Mouse (Mus musculus) CD4-positive, CD25-positive, alpha-beta regulatory T cell, adult 4 months (primary cell): Measurements from ENCODE around the gene D630039A03Rik. TPM values are rescaled to one million over a fixed set of nuclear protein-coding genes. Genes with fewer than 3 reads are reported as not detected.
A peak's percentile ranks its signal among the peaks of the same experiment; 100 is the strongest.
"Not testable (repeated sequence)": the region's sequence is repeated elsewhere in the genome, so short reads cannot be mapped to it uniquely, and the experiment has no call there.

Source experiments
- ATAC-seq: one replicate; pipeline ENCODE4 v1.8.0; 2017
- polyA plus RNA-seq, 2 experiments: library from polyadenylated mRNA; unstranded; fragments of 100-300 nt; shearing (Covaris generic); gene quantifications; one replicate each; pipeline ENCODE4 v1.2.1; 2017

D630039A03Rik gene
- polyA plus RNA-seq, 2 experiments from 2014 or later: 9.2 to 13.9 TPM

GRCm38 (mm10) chr4:57924556-57925071 is 8.5 kb upstream of the D630039A03Rik start:
- ATAC-seq: no peak

- no peak for ATAC-seq
Measured at GRCm38 (mm10) chr4:57922171-57922570, 6.1 kb upstream of the D630039A03Rik start.

GRCm38 (mm10) chr4:57920522-57920921 is 4.4 kb upstream of the D630039A03Rik start:
- no peak for ATAC-seq

GRCm38 (mm10) chr4:57919494-57920423 is 3.7 kb upstream of the D630039A03Rik start:
- no peak for ATAC-seq

GRCm38 (mm10) chr4:57916711-57917110 is 614 bp upstream of the D630039A03Rik start:
- no peak for ATAC-seq

- ATAC-seq: peak; percentile 77
Measured at GRCm38 (mm10) chr4:57915216-57915965, 706 bp downstream of the D630039A03Rik start.

- no peak for ATAC-seq
Measured at GRCm38 (mm10) chr4:57914193-57915190, 1.6 kb downstream of the D630039A03Rik start.

- ATAC-seq: no peak
Measured at GRCm38 (mm10) chr4:57913021-57913420, 3.1 kb downstream of the D630039A03Rik start.

- ATAC-seq: no peak
Measured at GRCm38 (mm10) chr4:57908860-57909259, 7.2 kb downstream of the D630039A03Rik start.

GRCm38 (mm10) chr4:57906708-57907107 is 9.4 kb downstream of the D630039A03Rik start:
- ATAC-seq: no peak

GRCm38 (mm10) chr4:57904638-57905037 is 11.5 kb downstream of the D630039A03Rik start:
- ATAC-seq: peak; percentile 16

GRCm38 (mm10) chr4:57904211-57904610 is 11.9 kb downstream of the D630039A03Rik start:
- ATAC-seq: peak; percentile 83

- ATAC-seq: no peak
Measured at GRCm38 (mm10) chr4:57902619-57903018, 13.5 kb downstream of the D630039A03Rik start.

GRCm38 (mm10) chr4:57901210-57901609 is 14.9 kb downstream of the D630039A03Rik start:
- peak; percentile 75 for ATAC-seq

GRCm38 (mm10) chr4:57896631-57897030 is 19.5 kb downstream of the D630039A03Rik start:
- peak; percentile 38 for ATAC-seq

- ATAC-seq: no peak
Measured at GRCm38 (mm10) chr4:57895902-57896301, 20.2 kb downstream of the D630039A03Rik start.

- ATAC-seq: no peak
Measured at GRCm38 (mm10) chr4:57895140-57895539, 21.0 kb downstream of the D630039A03Rik start.

- no peak for ATAC-seq
Measured at GRCm38 (mm10) chr4:57892001-57892586, 24.0 kb downstream of the D630039A03Rik start.

- no peak for ATAC-seq
Measured at GRCm38 (mm10) chr4:57889773-57890172, 26.3 kb downstream of the D630039A03Rik start.

- not testable (repeated sequence) for ATAC-seq
Measured at GRCm38 (mm10) chr4:57888978-57889377, 27.1 kb downstream of the D630039A03Rik start.

- ATAC-seq: no peak
Measured at GRCm38 (mm10) chr4:57888246-57888645, 27.9 kb downstream of the D630039A03Rik start.

GRCm38 (mm10) chr4:57886888-57887230 is 29.2 kb downstream of the D630039A03Rik start:
- no peak for ATAC-seq
